Mouse (Mus musculus) thymus, adult 2 months (tissue): ENCODE results near the gene Klf6. TPM values are rescaled to one million over a fixed set of nuclear protein-coding genes. Genes with fewer than 3 reads are reported as not detected.

Experiments used
- DNase-seq: peaks from one replicate; pipeline ENCODE4 v3.0.0; 2021
- H3K27ac ChIP-seq: fragments of 200-500 bp; 2 replicates; pipeline ENCODE4 v1.5.1; 2012; ENCODE audit warnings: low read length, control low read depth; ENCODE audit not compliant: control insufficient read depth, insufficient read depth
- H3K27me3 ChIP-seq: fragments of 200-500 bp; 2 replicates; pipeline ENCODE4 v1.6.1; 2012; ENCODE audit warnings: mild to moderate bottlenecking, low read length, moderate library complexity, mixed read lengths; ENCODE audit not compliant: control insufficient read depth, insufficient read depth
- H3K36me3 ChIP-seq: fragments of 200-500 bp; 2 replicates; pipeline ENCODE4 v1.6.1; 2012; ENCODE audit warnings: mild to moderate bottlenecking, low read length, moderate library complexity; ENCODE audit not compliant: control insufficient read depth, insufficient read depth
- H3K4me1 ChIP-seq: fragments of 200-500 bp; replicated peaks from 2 replicates; pipeline ENCODE4 v1.6.1; 2012; ENCODE audit warnings: low read length; ENCODE audit not compliant: control insufficient read depth, insufficient read depth
- H3K4me3 ChIP-seq: fragments of 200-500 bp; 2 replicates; pipeline ENCODE4 v1.5.1; 2012; ENCODE audit warnings: mild to moderate bottlenecking, low read length, control low read depth, moderate library complexity; ENCODE audit not compliant: control insufficient read depth, insufficient read depth
- CTCF ChIP-seq: fragments of 200-500 bp; IDR thresholded peaks from 2 replicates; pipeline ENCODE4 v1.5.1; 2012; ENCODE audit warnings: mild to moderate bottlenecking, control low read depth, low read length, moderate library complexity, borderline replicate concordance; ENCODE audit not compliant: control insufficient read depth, poor library complexity, insufficient read depth; ENCODE audit errors: extremely low read depth
- POLR2A ChIP-seq: fragments of 200-500 bp; IDR thresholded peaks from 2 replicates; pipeline ENCODE4 v1.6.1; 2012; ENCODE audit warnings: mild to moderate bottlenecking, low read length, control low read depth, moderate library complexity; ENCODE audit not compliant: control insufficient read depth, poor library complexity, insufficient read depth; ENCODE audit errors: extremely low read depth
- WGBS: fragments of 180-500 bp; shearing (Covaris S2); methylation state at CpG from one replicate; pipeline ENCODE4 v1.1.7; 2018; 5-methylcytosine and 5-hydroxymethylcytosine counted together
- polyA plus RNA-seq: library from polyadenylated mRNA; depleted of rRNA; stranded (reverse); fragments of >200 nt; gene quantifications from 2 replicates; pipeline ENCODE4 v1.2.3, GENCODE M21; 2012

The Klf6 gene
- polyA plus RNA-seq, 1 experiment, result 21.8 TPM

DNA sequence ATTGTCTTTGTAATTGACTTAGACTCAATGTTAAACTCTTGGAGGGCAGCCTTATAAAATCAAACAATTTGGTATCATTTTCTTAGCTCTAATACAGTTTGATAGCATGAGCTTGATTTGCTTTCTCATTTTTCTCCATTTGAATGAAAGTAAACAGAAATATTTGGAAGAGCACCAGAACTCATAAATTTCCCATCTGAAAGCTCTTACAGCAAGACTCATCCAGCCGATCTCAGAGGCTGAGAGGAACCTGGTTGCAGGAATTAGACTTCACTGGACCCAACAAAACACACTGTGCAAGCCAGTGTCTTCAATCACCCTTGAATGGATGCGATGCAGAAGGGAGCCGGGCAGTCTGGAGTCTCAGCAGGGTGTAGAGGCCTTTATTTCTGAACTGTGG is 34.6 kb downstream of the Klf6 start:
- Histone ChIP-seq H3K4me3 (no peak overlapping the region), H3K27ac (no peak overlapping the region), H3K4me1 (no peaks in the 10 kb centered on the region), H3K36me3 (no peaks in the 10 kb centered on the region), H3K27me3 (no peaks in the 10 kb centered on the region)
- WGBS, result 91% methylated on average over 3 of the region's 3 CpGs
- TF ChIP-seq CTCF, result no peak
- no peak for TF ChIP-seq POLR2A
- DNase-seq, result no peak

DNA sequence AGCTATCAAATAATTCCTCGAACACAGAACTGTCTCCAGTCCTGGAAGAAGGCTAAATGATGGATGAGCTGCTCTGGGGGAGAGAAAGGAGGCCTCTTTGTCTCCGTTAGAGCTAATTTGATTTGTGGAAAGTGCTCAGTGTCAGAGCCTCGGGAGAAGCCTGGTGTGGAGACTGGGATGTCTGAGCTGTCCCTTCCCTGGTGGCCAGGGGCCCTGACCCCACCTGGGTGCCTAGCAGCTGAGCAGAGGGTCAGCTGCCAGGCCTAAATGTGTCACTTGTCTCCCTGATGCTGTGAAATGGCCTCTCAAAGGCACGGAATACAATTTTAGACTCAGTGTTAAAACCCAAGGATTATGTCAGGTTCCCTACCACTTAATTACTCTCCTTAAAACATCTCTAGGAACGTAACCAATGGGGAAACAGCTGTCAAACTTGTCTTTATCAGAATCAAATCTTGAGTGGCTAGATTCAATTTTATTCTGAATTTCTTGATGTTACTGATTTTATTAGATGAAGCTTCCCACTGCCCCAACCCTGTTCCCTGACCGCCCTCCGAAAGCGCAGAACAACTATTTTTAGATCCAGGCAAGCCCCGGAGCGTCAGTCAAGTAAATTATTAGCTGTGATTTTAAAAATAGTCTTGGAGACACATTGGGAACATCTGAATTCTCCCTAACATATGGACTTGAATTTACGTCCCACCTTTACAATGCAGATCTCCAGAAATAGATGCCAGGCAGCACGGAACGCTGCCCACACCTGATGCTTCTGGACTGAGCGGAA is 36.1 kb downstream of the Klf6 start:
- Histone ChIP-seq H3K36me3 (no peaks in the 10 kb centered on the region), H3K4me3 (no peak overlapping the region), H3K27ac (no peak overlapping the region), H3K4me1 (no peaks in the 10 kb centered on the region), H3K27me3 (no peaks in the 10 kb centered on the region)
- WGBS, result 92% methylated on average over 14 of the region's 14 CpGs
- TF ChIP-seq POLR2A (no peak), CTCF (no peak)
- no peak for DNase-seq

DNA sequence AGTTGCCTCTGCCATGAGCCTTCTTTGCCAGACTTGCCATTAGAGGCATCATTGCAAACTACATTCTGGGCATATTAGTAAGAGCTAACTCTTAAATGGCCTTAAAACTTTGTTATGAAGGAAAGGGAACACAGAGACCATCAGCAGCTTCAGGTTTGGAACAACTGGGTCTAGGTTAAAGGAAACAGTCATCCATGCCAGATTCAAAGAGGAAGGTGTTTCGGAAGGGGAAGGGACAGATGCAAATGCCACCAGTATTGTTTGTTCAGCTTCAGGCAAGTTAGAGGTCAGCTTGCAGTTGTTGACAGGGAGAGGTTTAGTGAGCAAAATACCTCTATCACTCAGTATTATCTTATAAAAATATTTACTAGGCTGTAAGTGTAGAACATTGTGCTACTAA is 37.7 kb downstream of the Klf6 start:
- 92% methylated on average over 1 of the region's 1 CpGs for WGBS
- no peak overlapping the region for H3K27ac ChIP-seq
- TF ChIP-seq CTCF, result no peak
- no peak for TF ChIP-seq POLR2A

DNA sequence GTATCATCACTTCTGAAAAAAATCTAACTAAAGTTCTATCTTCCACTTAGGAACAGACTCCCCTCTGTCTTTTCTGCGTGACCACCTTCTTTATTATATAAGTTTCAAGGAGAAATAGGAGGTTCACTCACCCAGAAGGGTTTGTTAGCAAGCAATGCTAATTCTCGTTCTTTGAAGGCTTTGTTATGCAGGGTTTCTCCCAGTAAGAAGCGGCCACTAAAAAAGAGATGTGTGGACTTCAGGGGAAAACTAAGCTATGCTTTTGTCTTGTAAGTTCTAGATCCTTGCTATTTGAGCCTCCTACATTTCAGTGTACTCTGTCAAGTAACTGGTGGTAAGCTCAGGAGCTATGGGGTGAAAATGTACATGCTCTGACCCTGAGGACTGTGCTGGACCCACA is 38.4 kb downstream of the Klf6 start:
- Histone ChIP-seq H3K27ac (no peak overlapping the region), H3K27me3 (no peaks in the 10 kb centered on the region), H3K4me3 (no peak overlapping the region), H3K36me3 (no peaks in the 10 kb centered on the region), H3K4me1 (no peaks in the 10 kb centered on the region)
- no peak for DNase-seq
- 97% methylated on average over 3 of the region's 3 CpGs for WGBS
- TF ChIP-seq CTCF (no peak), POLR2A (no peak)

More for the DNA sequence above, 37.7 kb downstream of the Klf6 start:
- Histone ChIP-seq H3K36me3 (no peaks in the 10 kb centered on the region), H3K4me1 (no peaks in the 10 kb centered on the region), H3K27me3 (no peaks in the 10 kb centered on the region), H3K4me3 (no peak overlapping the region)
- DNase-seq, result no peak

DNA sequence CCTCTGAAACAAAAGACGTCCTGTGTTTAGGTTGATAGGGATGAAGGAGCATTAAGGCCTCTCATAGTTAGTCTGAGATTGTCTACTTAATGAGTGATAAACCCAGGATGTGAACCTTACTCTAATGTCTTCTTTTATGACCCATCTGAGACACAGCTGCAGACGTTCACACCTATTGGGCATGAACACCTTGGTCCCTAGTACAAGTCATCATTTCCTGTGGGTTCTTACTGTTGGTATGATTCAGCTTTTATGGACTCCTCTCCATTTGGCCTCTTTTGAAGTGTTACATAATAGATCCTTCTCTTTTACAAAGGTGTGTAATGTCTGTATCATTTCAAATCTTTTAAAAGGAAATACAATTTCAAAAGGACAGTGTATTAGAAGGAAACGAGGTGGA is 51.9 kb downstream of the Klf6 start:
- TF ChIP-seq POLR2A (no peak), CTCF (no peak)
- Histone ChIP-seq H3K36me3 (no peaks in the 10 kb centered on the region), H3K27me3 (no peaks in the 10 kb centered on the region), H3K4me3 (no peak overlapping the region), H3K4me1 (no peaks in the 10 kb centered on the region), H3K27ac (no peak overlapping the region)
- DNase-seq, result no peak
- 55% methylated on average over 3 of the region's 3 CpGs for WGBS

DNA sequence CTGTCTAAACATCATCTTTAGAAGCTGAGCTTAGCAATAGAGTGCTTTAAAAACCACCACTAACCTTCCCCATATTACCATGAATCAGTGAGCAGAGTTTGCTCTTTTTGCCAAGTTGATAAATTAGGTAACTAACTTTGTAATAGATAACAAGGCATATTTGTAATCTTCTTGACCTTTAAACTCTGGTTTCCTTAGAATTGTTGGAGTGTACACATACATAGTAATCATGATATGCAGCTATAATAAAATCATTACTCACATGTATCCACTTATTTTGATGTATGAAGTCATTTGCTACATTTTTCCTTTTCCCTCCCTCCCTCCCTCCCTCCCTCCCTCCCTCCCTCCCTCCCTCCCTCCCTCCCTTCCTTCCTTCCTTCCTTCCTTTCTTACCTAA is 56.1 kb downstream of the Klf6 start:
- Histone ChIP-seq H3K4me3 (no peak overlapping the region), H3K4me1 (no peaks in the 10 kb centered on the region), H3K27ac (no peak overlapping the region), H3K36me3 (no peaks in the 10 kb centered on the region), H3K27me3 (no peaks in the 10 kb centered on the region)
- DNase-seq, result no peak
- no peak for TF ChIP-seq CTCF
- TF ChIP-seq POLR2A, result no peak
